Mouse (Mus musculus) hindbrain, embryonic 15.5 days (tissue): ENCODE data around the gene Gdf9. TPM values are rescaled to one million over a fixed set of nuclear protein-coding genes. Genes with fewer than 3 reads are reported as not detected.
"Not testable (repeated sequence)": the region's sequence is repeated elsewhere in the genome, so short reads cannot be mapped to it uniquely, and the experiment has no call there.

Experiments
- ATAC-seq: fragments of 200-750 bp; cut with Nextera tagmentation; 2 replicates; pipeline ENCODE4 v1.8.0; 2017; ENCODE audit warnings: low read depth, moderate number of reproducible peaks, moderate TSS enrichment; ENCODE audit not compliant: low FRiP score
- H3K27ac ChIP-seq: fragments of 300-500 bp; sonication (generic); replicated peaks from 2 replicates; pipeline ENCODE4 v1.5.1; 2015; ENCODE audit warnings: mild to moderate bottlenecking, inconsistent platforms
- H3K27me3 ChIP-seq: fragments of 300-500 bp; sonication (generic); 2 replicates; pipeline ENCODE4 v1.6.1; 2015; ENCODE audit warnings: control low read depth, inconsistent platforms
- H3K36me3 ChIP-seq: fragments of 300-500 bp; sonication (generic); 2 replicates; pipeline ENCODE4 v1.6.1; 2015; ENCODE audit warnings: control low read depth, inconsistent platforms
- H3K4me1 ChIP-seq: fragments of 300-500 bp; sonication (generic); replicated peaks from 2 replicates; pipeline ENCODE4 v1.6.1; 2015; ENCODE audit warnings: control low read depth, inconsistent platforms
- H3K4me2 ChIP-seq: fragments of 300-500 bp; sonication (generic); 2 replicates; pipeline ENCODE4 v1.6.1; 2015; ENCODE audit warnings: moderate library complexity, mild to moderate bottlenecking, inconsistent platforms
- H3K4me3 ChIP-seq: fragments of 300-500 bp; sonication (generic); 2 replicates; pipeline ENCODE4 v1.5.1; 2015; ENCODE audit warnings: mild to moderate bottlenecking, inconsistent platforms
- H3K9ac ChIP-seq: fragments of 300-500 bp; sonication (generic); 2 replicates; pipeline ENCODE4 v1.6.1; 2015; ENCODE audit warnings: inconsistent platforms
- H3K9me3 ChIP-seq: fragments of 300-500 bp; sonication (generic); 2 replicates; pipeline ENCODE4 v1.6.1; 2016; ENCODE audit warnings: control low read depth, inconsistent platforms
- WGBS: fragments of 180-500 bp; shearing (Covaris S2); methylation state at CpG from one replicate; pipeline ENCODE4 v1.1.7; 2015; 5-methylcytosine and 5-hydroxymethylcytosine counted together
- polyA plus RNA-seq: library from polyadenylated mRNA; unstranded; fragments of >200 nt; fragmentation: Nextera tagmentation; extraction: Ambion mirVana; gene quantifications from 2 replicates; pipeline ENCODE4 v1.2.1, GENCODE M21; 2015

The Gdf9 gene
- polyA plus RNA-seq, result 2.9 and 3.2 TPM in 2 replicates

DNA sequence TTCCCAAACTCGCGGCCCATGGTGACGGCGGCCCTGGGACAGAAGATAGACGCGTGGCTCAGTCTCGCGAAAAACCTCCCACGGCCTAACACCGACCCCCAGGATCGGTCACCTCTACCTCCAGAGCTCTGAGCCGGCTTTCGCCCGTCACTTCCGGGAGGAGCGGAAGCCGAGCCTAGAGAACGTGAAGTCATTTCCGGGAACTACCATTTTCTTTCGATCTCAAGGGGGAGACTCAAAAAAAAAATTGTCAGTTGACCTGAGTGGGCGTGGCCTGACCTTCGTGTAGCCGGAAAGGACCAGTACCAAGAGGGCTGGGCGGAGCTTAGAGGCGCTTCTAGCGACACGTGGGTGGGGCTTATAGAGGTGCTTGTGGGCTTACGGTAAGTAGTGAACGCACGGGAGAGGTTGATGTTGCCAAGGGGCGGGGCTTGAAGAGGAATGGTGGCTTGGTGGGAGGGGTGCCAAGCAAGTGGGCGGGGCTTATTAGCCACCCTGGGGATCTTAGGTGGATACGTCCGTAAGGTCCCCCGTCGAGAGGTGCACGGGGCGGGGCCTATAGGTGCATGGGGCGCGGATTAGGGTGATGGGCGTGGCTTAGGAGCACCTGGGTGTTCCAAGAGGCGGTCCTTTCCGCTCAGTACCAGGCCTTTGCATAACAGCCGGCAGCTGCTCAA, at the start of gene Gdf9, which contains the start of gene Uqcrq:
Gene Gdf9 (plus strand): TSS at position 354 of the 677 bp plus-strand sequence.
Gene Uqcrq (minus strand): TSS at position 162 of the 677 bp plus-strand sequence.
- Histone ChIP-seq H3K4me3 (peak within 1 kb of the TSS; percentile 83), H3K9ac (peak within 1 kb of the TSS; percentile 74), H3K27ac (peak within 1 kb of the TSS; percentile 86), H3K9me3 (no peaks in the 10 kb centered on the region), H3K36me3 (peaks cover 11% of the 10 kb centered on the region), H3K4me2 (peak within 1 kb of the TSS; percentile 75), H3K27me3 (no peaks in the 10 kb centered on the region), H3K4me1 (peaks cover 17% of the 10 kb centered on the region)
- ATAC-seq, result peak; percentile 98
- under 1% methylated on average over 44 of the region's 44 CpGs for WGBS

DNA sequence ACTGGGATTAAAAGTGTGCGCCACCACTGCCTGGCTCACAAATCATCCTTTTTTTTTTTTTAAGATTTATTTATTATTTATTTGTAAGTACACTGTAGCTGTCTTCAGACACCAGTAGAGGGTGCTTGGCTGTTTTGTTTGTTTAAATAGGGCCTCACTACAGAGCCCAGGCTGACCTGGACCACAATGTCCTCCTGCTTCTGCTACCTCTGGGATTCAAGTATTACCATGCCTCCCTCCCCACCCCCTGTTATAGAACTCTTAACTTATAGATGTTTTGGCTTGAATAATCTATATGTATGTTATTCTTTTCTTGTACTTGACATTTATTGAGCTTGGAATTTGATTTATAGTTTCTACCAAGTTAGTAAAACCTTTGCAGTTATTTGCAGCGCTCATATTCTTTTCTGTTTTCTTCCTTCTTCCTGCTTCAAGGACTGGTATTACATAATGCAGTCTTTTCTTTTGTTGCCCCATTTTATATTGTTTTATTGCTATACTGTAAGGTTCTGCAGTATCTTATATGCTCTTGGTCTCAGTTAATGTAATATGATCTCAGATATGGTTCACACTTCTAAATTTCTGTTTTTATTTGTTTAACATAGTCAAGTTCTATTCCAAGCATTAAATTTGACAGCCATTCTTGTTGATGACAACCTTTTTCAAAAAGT, 46.9 kb upstream of the Gdf9 start:
- Histone ChIP-seq H3K9ac (no peak overlapping the region), H3K4me3 (no peak overlapping the region), H3K27me3 (no peaks in the 10 kb centered on the region), H3K4me1 (no peaks in the 10 kb centered on the region), H3K9me3 (no peaks in the 10 kb centered on the region), H3K36me3 (peaks cover 38% of the 10 kb centered on the region), H3K4me2 (no peak overlapping the region), H3K27ac (no peak overlapping the region)
- WGBS, result 96% methylated on average over 2 of the region's 2 CpGs
- no peak for ATAC-seq

DNA sequence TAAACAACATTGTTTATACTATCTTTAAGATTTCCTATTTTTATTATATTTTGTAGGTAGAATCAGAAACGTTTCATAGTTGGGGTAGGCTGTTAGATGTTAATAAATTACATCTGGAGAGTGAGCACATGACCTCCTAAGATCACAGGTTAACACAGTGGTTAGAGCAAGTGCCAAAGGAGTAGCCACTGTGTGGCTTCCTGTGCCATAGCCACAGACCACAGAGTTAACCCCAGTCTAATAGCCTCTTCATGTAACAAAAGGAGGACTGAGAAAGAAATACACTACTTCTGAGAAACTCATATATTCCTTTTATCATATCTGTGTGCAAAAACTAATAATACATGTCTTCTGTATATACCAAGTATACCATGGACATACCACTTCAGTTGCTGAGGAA, 37.0 kb upstream of the Gdf9 start:
- H3K4me3 ChIP-seq, result no peak overlapping the region
- H3K4me2 ChIP-seq, result no peak overlapping the region
- no peaks in the 10 kb centered on the region for H3K27me3 ChIP-seq
- H3K9ac ChIP-seq, result no peak overlapping the region
- no peaks in the 10 kb centered on the region for H3K4me1 ChIP-seq
- WGBS, result 96% methylated on average over 1 of the region's 1 CpGs
- H3K27ac ChIP-seq, result no peak overlapping the region
- peaks cover 48% of the 10 kb centered on the region for H3K36me3 ChIP-seq
- ATAC-seq, result no peak
- H3K9me3 ChIP-seq, result no peaks in the 10 kb centered on the region

GRCm38 (mm10) chr11:53403638-53404037, 27.2 kb upstream of the Gdf9 start:
- no peak overlapping the region for H3K4me3 ChIP-seq
- ATAC-seq, result no peak
- H3K4me2 ChIP-seq, result no peak overlapping the region
- peaks cover 77% of the 10 kb centered on the region for H3K36me3 ChIP-seq
- no peak overlapping the region for H3K27ac ChIP-seq
- H3K4me1 ChIP-seq, result no peaks in the 10 kb centered on the region
- H3K9me3 ChIP-seq, result no peaks in the 10 kb centered on the region
- no peaks in the 10 kb centered on the region for H3K27me3 ChIP-seq
- H3K9ac ChIP-seq, result no peak overlapping the region
- WGBS, result 100% methylated on average over 1 of the region's 1 CpGs

DNA sequence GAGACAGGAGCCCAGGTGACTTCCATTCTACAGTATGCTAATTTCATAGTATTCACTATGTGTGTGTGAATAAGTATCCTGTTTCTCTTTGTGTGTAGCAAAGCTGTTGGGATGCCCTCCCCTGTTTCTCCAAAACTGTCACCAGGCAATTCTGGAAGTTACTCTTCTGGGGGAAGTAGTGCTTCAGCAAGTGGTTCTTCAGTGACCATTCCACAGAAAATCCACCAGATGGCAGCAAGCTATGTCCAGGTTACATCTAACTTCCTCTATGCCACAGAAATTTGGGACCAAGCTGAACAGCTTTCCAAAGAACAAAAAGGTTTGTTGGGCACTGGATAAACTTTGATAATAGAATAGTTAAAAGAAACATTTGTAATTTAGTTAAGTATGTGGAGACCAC, 19.1 kb upstream of the Gdf9 start:
- H3K4me3 ChIP-seq, result no peak overlapping the region

GRCm38 (mm10) chr11:53413871-53414270, 17.0 kb upstream of the Gdf9 start:
- no peak for ATAC-seq
- H3K4me2 ChIP-seq, result no peak overlapping the region
- no peaks in the 10 kb centered on the region for H3K4me1 ChIP-seq
- 95% methylated on average over 4 of the region's 4 CpGs for WGBS
- H3K9me3 ChIP-seq, result no peaks in the 10 kb centered on the region
- H3K27ac ChIP-seq, result no peak overlapping the region
- no peak overlapping the region for H3K4me3 ChIP-seq
- no peak overlapping the region for H3K9ac ChIP-seq
- no peaks in the 10 kb centered on the region for H3K27me3 ChIP-seq
- H3K36me3 ChIP-seq, result peaks cover 83% of the 10 kb centered on the region

More for the DNA sequence above, 19.1 kb upstream of the Gdf9 start:
- Histone ChIP-seq H3K36me3 (peaks cover 79% of the 10 kb centered on the region), H3K9me3 (no peaks in the 10 kb centered on the region), H3K4me1 (no peaks in the 10 kb centered on the region), H3K4me2 (no peak overlapping the region), H3K27me3 (no peaks in the 10 kb centered on the region), H3K9ac (no peak overlapping the region), H3K27ac (no peak overlapping the region)
- ATAC-seq, result no peak

GRCm38 (mm10) chr11:53418048-53418447, 12.8 kb upstream of the Gdf9 start:
- Histone ChIP-seq H3K36me3 (peaks cover 71% of the 10 kb centered on the region), H3K27me3 (no peaks in the 10 kb centered on the region), H3K9ac (no peak overlapping the region), H3K4me2 (no peak overlapping the region), H3K27ac (no peak overlapping the region), H3K4me3 (no peak overlapping the region), H3K4me1 (no peaks in the 10 kb centered on the region), H3K9me3 (no peaks in the 10 kb centered on the region)
- ATAC-seq, result no peak

DNA sequence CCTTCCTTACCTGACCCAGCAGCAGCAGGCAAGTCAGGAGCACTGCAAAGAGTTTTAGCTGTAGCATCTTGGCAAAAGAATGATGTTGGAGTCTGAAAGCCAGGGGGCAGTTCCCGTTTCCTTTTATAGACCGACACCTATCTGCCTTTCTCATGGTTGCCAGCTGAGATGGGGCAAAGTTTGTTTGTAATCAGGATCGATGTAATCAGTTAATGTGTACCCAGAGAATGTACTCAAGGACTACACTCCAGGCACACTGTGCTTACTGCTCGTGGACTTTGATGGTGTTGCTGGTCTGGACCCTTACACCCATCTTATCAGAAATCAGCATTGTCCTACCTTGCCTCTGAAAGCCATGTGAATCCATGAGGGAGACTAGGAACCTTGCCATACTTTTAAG, 7.8 kb upstream of the Gdf9 start, which contains the start of gene Leap2:
Gene Leap2 (minus strand): TSS at position 135 of the 400 bp plus-strand sequence.
- no peak within 1 kb of the TSS for H3K27ac ChIP-seq
- no peak for ATAC-seq
- H3K4me1 ChIP-seq, result no peaks in the 10 kb centered on the region
- H3K4me2 ChIP-seq, result no peak within 1 kb of the TSS
- no peak within 1 kb of the TSS for H3K4me3 ChIP-seq
- H3K9me3 ChIP-seq, result no peaks in the 10 kb centered on the region
- H3K9ac ChIP-seq, result no peak within 1 kb of the TSS
- 95% methylated on average over 4 of the region's 4 CpGs for WGBS
- H3K36me3 ChIP-seq, result peaks cover 28% of the 10 kb centered on the region
- no peaks in the 10 kb centered on the region for H3K27me3 ChIP-seq

DNA sequence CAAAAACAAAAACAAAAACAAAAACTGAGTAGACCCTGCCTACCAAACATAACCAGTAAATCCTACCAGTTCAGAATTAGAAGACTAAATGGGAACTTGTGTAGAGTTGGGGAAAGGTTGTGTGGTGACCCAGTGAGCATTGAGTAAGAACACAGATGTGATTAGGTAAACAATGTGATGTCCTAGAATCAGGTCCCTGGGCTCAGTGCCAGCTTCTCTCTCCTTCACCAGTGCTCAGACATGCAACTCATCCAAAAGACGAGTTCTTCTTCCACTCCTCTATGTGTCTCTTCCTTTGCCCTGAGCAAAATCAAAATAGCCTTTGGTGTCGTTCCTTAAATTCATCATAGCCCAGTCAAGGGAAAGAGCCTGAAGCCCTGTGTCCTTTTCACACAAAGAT, 6.0 kb upstream of the Gdf9 start:
- peaks cover 9% of the 10 kb centered on the region for H3K4me1 ChIP-seq
- H3K9me3 ChIP-seq, result no peaks in the 10 kb centered on the region
- H3K4me3 ChIP-seq, result no peak overlapping the region
- WGBS, result 74% methylated on average over 2 of the region's 2 CpGs
- H3K27me3 ChIP-seq, result no peaks in the 10 kb centered on the region
- no peak for ATAC-seq
- H3K9ac ChIP-seq, result no peak overlapping the region
- H3K36me3 ChIP-seq, result peaks cover 22% of the 10 kb centered on the region
- no peak overlapping the region for H3K4me2 ChIP-seq
- H3K27ac ChIP-seq, result no peak overlapping the region

GRCm38 (mm10) chr11:53425251-53425650, 5.6 kb upstream of the Gdf9 start:
- Histone ChIP-seq H3K36me3 (peaks cover 18% of the 10 kb centered on the region), H3K4me1 (peaks cover 12% of the 10 kb centered on the region), H3K27me3 (no peaks in the 10 kb centered on the region), H3K27ac (no peak overlapping the region), H3K4me2 (no peak overlapping the region), H3K9me3 (no peaks in the 10 kb centered on the region), H3K9ac (no peak overlapping the region), H3K4me3 (no peak overlapping the region)
- WGBS, result 72% methylated on average over 3 of the region's 3 CpGs
- ATAC-seq, result no peak

DNA sequence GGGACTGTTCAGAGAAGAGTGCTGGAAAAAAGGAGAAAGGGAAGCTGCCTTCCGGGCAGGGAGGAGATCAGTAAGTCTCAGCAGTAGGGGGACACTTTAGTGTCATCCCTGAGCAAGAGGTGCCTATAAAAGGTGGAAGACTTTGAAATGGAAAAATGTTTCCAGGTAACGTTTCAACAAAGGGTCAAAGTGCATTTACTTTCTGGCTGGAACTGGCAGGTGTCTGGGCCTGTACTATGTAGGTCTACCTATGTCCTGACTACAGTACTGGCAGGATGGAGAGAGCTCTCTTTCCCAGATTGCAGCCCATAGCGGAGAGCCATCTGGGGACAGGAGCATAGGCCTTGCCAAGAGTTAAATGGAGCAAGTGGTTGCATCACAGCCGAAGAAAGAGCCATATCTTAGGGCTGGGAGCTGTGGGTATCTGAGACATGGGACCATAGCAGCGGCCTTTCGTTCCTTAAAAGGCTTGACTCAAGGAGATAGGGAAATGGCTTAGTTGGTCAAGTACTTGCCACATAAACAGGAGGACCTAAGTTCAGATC, 5.0 kb upstream of the Gdf9 start:
- WGBS, result 88% methylated on average over 6 of the region's 6 CpGs
- ATAC-seq, result no peak
- peaks cover 15% of the 10 kb centered on the region for H3K36me3 ChIP-seq
- H3K4me1 ChIP-seq, result peaks cover 12% of the 10 kb centered on the region
- H3K4me2 ChIP-seq, result no peak overlapping the region
- no peaks in the 10 kb centered on the region for H3K9me3 ChIP-seq
- H3K27ac ChIP-seq, result no peak overlapping the region
- H3K9ac ChIP-seq, result no peak overlapping the region
- H3K4me3 ChIP-seq, result no peak overlapping the region
- no peaks in the 10 kb centered on the region for H3K27me3 ChIP-seq

GRCm38 (mm10) chr11:53426914-53427313, 3.9 kb upstream of the Gdf9 start:
- 93% methylated on average over 3 of the region's 3 CpGs for WGBS
- Histone ChIP-seq H3K36me3 (peaks cover 11% of the 10 kb centered on the region), H3K4me1 (peaks cover 17% of the 10 kb centered on the region)
- not testable (repeated sequence) for H3K27me3 ChIP-seq, H3K4me2 ChIP-seq, ATAC-seq, H3K4me3 ChIP-seq, H3K9ac ChIP-seq, H3K27ac ChIP-seq, H3K9me3 ChIP-seq
